Mouse (Mus musculus): ENCODE data around the gene Rab5if.
"Not testable (repeated sequence)": the region's sequence is repeated elsewhere in the genome, so short reads cannot be mapped to it uniquely, and the experiment has no call there.

Gene Rab5if

DNA sequence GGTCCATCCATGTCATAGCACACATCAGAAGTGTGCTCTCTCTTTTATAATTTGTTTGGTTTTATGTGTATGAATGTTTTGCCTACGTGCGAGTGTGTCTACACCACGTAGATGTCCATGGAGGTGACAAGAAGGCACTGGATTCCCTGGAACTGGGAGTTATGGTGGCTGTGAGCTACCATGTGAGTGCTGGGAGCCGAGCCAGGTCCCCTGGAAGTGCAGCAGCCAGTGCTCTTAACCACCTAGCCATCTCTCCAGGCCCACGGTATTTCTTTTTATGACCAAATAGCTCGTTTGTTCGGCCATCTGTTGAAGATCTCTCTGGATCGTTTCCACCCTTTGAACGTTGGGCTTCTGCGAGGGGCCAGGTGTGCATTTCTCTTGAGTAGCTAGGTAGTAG lies 19.6 kb upstream of the Rab5if start:
- DNase-seq (ENCODE audit: low read depth, low spot score), result no peak
- H3K36me3 ChIP-seq (ENCODE audit: control insufficient read depth, insufficient read depth, low read length, poor library complexity, severe bottlenecking), result peaks cover 5% of the 10 kb centered on the region; the same call in 1 of the 2 replicates
- H3K27me3 ChIP-seq (ENCODE audit: control insufficient read depth, insufficient read depth, low read length, poor library complexity, severe bottlenecking), result no peaks in the 10 kb centered on the region

DNA sequence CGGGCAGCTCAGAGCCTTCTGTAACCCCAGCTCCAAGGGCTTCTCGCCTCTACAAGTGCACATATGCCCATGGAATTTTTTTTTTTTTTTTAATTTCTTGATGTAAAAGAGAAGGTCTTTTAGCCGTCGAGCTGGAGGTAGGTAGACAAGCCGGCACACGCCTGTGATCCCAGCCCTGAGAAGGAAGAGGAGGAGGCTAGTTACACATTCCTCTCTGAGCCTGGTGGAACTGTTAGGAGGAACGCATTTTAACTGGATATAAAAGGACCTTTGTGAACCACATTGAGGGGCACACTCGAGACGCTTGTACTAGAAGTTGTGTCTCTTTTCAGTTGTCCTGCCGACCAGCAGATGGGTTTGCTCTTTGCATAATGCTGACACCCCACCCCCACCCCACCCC lies 18.2 kb upstream of the Rab5if start:
- Histone ChIP-seq H3K27me3 (ENCODE audit: control insufficient read depth, insufficient read depth, low read length, poor library complexity, severe bottlenecking) (no peaks in the 10 kb centered on the region), H3K36me3 (ENCODE audit: control insufficient read depth, insufficient read depth, low read length, poor library complexity, severe bottlenecking) (peaks cover 5% of the 10 kb centered on the region; the same call in 1 of the 2 replicates)
- no peak for DNase-seq (ENCODE audit: low read depth, low spot score)

DNA sequence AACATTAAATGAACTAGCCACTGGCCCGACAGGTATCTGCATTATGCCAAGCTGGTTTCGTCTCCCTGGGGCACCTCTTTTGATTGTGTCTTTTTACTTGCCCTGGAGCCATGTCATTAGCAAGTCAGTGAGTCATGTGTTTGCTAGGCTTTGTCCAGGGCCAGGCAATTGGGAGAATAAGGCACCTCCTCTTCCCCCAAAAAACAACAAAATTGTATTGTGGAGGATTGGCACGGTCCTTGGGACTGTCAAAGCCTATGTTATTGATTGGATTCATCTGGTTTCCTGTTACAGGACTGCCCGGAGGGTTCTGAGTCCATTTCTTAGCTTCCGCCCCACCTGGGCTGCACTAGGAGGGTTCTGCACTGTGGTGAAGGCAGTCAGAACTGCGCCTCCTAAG lies 15.3 kb upstream of the Rab5if start:
- peaks cover 6% of the 10 kb centered on the region for H3K36me3 ChIP-seq (ENCODE audit: control insufficient read depth, insufficient read depth, low read length, poor library complexity, severe bottlenecking)
- H3K27me3 ChIP-seq (ENCODE audit: control insufficient read depth, insufficient read depth, low read length, poor library complexity, severe bottlenecking), result no peaks in the 10 kb centered on the region
- DNase-seq (ENCODE audit: low read depth, low spot score), result no peak

DNA sequence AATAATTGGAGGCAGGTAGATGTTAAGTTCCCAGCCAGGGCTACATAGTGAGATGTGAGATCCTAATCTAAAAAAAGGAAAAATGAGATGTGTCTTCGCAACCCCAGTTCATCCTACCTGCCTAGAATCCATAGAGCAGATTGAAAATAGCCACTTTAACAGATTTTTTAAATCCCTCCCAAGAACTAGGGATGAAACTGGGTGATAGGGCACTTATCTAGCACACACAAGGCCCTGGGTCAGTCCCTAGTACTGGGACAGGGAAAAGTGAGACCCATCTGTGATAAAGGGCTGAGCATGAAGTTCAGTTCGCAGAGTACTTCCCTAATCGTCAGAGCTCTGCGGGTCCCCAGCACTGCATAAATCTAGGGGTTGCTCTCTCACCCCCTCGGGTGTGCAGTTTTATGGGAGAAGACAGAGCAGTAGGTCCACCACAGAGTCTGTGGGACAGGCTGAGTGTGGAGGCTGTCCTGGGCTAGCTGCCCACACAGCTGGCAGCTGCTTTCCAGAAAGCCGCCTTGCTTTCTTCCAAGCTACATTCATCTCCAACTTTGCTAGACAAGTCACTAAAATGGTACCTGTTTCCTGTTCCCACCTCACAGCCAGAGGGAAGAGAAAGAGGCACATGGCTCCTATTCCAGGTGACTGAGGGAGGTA lies 14.3 kb upstream of the Rab5if start:
- Histone ChIP-seq H3K36me3 (ENCODE audit: control insufficient read depth, insufficient read depth, low read length, poor library complexity, severe bottlenecking) (peaks cover 6% of the 10 kb centered on the region), H3K27me3 (ENCODE audit: control insufficient read depth, insufficient read depth, low read length, poor library complexity, severe bottlenecking) (no peaks in the 10 kb centered on the region)
- DNase-seq (ENCODE audit: low read depth, low spot score), result no peak

DNA sequence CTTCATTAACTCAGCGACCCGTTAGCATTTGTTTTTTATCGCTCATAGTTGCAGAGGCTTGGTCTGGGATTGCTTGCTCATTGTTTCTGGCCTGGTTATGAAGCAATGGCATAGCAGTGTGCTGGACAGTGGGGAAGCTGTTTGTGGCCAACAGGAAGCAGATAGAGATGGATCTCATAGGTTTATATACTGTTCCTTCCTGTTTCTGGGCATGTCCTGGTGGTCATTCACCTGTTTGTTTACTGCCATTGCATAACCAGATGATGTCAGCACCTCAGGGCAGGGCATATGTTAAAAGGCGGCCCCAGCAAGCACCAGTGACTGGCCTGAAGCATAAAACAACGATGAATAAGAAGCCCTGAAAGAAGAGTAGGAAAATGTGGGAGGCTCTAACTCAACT lies 12.4 kb upstream of the Rab5if start:
- Histone ChIP-seq H3K36me3 (ENCODE audit: control insufficient read depth, insufficient read depth, low read length, poor library complexity, severe bottlenecking) (peaks cover 4% of the 10 kb centered on the region), H3K27me3 (ENCODE audit: control insufficient read depth, insufficient read depth, low read length, poor library complexity, severe bottlenecking) (no peaks in the 10 kb centered on the region)
- DNase-seq (ENCODE audit: low read depth, low spot score), result no peak

DNA sequence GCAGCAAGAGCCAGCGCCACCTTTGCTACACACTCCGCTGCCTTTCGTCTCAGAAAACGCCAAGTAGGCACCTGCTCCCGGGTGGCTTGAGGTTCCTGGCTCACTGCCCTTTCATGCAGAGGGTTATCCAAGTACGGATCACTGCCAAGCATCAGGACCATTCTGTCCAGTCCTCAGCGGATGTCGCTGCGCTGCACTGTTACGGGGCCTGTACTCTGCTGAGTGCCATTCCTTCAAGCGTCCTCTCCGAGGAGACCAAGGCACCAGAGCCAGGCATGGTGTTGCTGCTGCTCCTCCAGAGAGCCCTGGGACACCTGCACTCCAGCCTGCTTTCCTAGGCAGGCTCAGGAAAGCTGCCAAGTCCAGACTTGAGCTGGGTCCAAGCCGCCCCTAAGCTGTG lies 9.3 kb upstream of the Rab5if start:
- not testable (repeated sequence) for DNase-seq (ENCODE audit: low read depth, low spot score); H3K36me3 ChIP-seq (ENCODE audit: control insufficient read depth, insufficient read depth, low read length, poor library complexity, severe bottlenecking); H3K27me3 ChIP-seq (ENCODE audit: control insufficient read depth, insufficient read depth, low read length, poor library complexity, severe bottlenecking)

DNA sequence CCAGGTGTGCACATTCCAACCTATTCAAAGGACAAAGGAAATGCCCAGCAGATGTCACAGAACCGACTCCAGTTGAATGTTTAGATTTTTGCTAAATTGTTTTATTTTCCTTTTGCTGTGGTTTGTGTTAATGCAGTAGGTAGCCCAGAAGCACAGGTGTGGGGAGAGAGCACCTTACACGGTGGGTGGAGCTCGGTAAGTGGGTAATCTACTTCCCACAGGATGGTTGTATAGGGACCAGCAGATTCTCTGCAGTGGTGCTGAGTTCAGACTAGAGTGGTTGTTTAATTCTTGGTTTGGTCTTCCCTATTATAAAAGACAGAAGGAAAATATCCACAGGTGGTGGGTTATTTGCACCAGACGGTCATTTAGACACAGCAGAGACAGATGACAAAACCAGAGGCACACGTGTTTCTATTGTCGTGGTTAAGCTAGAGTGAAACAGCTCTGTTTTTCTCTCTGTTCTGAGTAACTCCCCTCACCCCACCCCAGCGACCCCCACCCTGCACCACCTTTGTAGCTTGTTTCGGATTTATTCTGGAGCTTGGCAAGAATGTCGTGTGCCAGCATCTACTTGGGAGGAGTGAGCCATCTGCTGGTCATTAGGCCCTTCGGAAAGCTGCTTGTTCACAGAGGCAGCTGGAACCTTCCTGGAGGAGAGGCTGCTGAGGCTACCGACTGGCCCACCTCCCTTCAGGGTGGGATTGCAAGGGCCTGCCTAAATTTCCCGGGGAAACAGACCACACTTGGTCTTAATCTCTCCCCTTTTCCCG lies 8.7 kb upstream of the Rab5if start:
- H3K27me3 ChIP-seq (ENCODE audit: control insufficient read depth, insufficient read depth, low read length, poor library complexity, severe bottlenecking); DNase-seq (ENCODE audit: low read depth, low spot score); H3K36me3 ChIP-seq (ENCODE audit: control insufficient read depth, insufficient read depth, low read length, poor library complexity, severe bottlenecking): not testable (repeated sequence)

DNA sequence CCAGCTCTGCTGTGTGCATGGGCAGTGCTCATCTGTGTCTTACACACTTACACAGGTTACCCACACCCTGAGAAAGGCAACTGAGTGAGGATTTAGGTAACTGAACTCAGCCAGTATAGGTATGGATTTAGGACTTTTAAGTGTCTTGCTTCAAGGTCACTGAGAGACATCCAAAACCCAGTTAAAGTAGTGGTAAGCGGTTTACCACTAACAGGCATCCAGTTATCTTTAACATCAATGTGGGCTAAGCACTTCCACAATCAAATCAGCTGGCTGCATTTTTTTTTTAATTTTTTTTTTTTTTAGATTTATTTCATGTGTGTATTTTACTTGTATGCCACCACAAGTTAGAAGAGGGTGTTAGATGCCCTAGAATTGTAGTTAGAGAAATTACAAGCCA lies 6.6 kb upstream of the Rab5if start:
- peaks cover 2% of the 10 kb centered on the region; the same call in 1 of the 2 replicates for H3K36me3 ChIP-seq (ENCODE audit: control insufficient read depth, insufficient read depth, low read length, poor library complexity, severe bottlenecking)
- DNase-seq (ENCODE audit: low read depth, low spot score), result no peak
- H3K27me3 ChIP-seq (ENCODE audit: control insufficient read depth, insufficient read depth, low read length, poor library complexity, severe bottlenecking), result no peaks in the 10 kb centered on the region

DNA sequence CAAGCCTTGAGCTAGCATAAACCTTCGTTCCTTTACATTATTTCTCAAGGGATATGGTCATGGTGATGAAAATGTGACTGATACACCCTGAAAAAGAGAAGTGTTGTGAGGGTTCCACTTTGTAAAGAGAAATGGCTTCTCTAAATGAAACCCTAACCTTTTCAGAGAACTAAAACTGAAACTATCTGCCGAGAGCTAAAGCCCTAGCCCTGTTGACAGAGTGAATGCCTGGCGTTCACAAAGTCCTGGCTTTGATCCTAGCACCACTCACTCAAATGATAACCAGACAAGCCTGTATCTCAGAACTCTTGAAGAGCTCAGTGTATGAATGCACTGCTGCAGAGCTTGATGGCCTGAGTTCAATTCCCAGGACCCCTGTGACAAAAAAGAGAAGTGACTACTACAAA lies 5.5 kb upstream of the Rab5if start:
- DNase-seq (ENCODE audit: low read depth, low spot score), result peak; percentile 60
- no peaks in the 10 kb centered on the region for H3K27me3 ChIP-seq (ENCODE audit: control insufficient read depth, insufficient read depth, low read length, poor library complexity, severe bottlenecking)
- no peaks in the 10 kb centered on the region for H3K36me3 ChIP-seq (ENCODE audit: control insufficient read depth, insufficient read depth, low read length, poor library complexity, severe bottlenecking)

DNA sequence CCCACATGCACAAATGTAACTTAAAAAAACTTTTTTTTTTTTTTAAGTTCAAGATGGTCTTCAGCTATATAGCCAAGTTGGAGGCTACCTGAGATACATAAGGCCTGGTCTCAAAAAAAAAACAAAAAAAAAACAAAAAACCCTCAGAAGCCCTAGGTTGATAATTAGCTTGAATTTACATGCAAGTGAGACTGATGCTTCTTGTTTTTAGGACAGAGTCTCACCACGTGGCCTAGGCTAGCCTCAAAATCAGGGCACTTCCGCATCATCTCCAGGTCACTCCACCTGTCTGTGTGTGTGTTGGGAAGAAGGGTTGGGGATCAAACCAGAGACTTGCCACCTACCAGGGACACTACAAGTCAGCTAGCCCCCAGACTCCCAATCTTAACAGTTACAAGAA lies 5.1 kb upstream of the Rab5if start, which contains the start of gene 4930518I15Rik:
TSS of gene 4930518I15Rik (minus strand) at position 112 of the 400 bp plus-strand sequence.
- peak; percentile 15 for DNase-seq (ENCODE audit: low read depth, low spot score)
- no peaks in the 10 kb centered on the region for H3K27me3 ChIP-seq (ENCODE audit: control insufficient read depth, insufficient read depth, low read length, poor library complexity, severe bottlenecking)

DNA sequence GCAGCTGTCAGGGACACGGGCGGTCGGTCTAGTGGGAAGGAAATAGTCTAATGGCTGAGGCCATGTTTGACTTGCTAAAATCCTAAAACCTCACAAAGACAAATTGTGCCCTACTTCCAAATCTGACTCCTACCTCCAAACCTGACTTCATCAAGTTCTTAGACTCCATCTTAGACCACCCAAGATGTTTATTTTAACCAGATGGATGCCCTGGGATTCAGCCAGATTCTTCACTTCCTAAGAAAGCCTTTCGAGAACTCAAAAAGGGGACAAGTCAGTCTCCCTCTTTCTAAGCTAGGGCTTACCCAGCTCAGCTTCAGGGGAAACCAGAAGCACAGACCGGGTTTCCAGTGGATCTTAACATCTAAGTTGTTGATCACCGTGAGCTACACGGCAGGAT lies 4.3 kb upstream of the Rab5if start:
- Histone ChIP-seq H3K36me3 (ENCODE audit: control insufficient read depth, insufficient read depth, low read length, poor library complexity, severe bottlenecking) (no peaks in the 10 kb centered on the region), H3K27me3 (ENCODE audit: control insufficient read depth, insufficient read depth, low read length, poor library complexity, severe bottlenecking) (no peaks in the 10 kb centered on the region)
- DNase-seq (ENCODE audit: low read depth, low spot score), result no peak

More for the DNA sequence above, 5.1 kb upstream of the Rab5if start, which contains the start of gene 4930518I15Rik:
- no peaks in the 10 kb centered on the region for H3K36me3 ChIP-seq (ENCODE audit: control insufficient read depth, insufficient read depth, low read length, poor library complexity, severe bottlenecking)

DNA sequence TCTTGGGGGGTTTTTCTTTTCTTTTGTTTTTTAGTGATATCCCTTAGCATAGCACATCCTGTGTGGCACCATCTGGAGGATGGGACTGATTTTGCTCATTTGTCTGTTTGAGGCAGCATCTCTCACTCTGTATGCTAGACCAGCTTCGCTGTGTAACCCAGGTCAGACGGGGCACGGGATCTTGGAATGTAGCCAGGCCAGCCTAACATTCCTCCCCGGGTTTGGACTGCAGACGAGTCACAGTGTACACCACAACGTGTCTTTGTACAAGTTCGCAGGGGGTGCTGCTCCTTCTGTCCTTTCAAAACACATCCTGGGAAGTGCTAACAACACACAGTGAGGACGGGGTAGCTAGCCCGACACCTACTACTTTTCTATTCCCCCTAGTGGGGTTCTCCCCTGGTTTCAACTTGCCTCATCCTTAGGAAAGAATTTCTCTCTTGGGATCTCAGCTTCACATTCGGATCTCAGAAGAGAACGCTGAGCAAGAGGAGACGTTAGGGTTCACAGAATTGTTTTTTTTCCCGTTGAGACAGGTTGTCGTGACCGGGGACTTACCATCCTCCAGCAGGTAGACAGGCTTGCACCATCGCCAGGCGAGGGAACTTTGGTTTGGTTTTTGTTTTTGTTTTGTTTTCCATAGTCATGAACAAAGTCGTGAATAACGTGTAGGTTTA lies 749 bp upstream of the Rab5if start:
- DNase-seq (ENCODE audit: low read depth, low spot score), result peak; percentile 44
- peaks cover 1% of the 10 kb centered on the region; the same call in 1 of the 2 replicates for H3K36me3 ChIP-seq (ENCODE audit: control insufficient read depth, insufficient read depth, low read length, poor library complexity, severe bottlenecking)
- H3K27me3 ChIP-seq (ENCODE audit: control insufficient read depth, insufficient read depth, low read length, poor library complexity, severe bottlenecking), result no peaks in the 10 kb centered on the region

DNA sequence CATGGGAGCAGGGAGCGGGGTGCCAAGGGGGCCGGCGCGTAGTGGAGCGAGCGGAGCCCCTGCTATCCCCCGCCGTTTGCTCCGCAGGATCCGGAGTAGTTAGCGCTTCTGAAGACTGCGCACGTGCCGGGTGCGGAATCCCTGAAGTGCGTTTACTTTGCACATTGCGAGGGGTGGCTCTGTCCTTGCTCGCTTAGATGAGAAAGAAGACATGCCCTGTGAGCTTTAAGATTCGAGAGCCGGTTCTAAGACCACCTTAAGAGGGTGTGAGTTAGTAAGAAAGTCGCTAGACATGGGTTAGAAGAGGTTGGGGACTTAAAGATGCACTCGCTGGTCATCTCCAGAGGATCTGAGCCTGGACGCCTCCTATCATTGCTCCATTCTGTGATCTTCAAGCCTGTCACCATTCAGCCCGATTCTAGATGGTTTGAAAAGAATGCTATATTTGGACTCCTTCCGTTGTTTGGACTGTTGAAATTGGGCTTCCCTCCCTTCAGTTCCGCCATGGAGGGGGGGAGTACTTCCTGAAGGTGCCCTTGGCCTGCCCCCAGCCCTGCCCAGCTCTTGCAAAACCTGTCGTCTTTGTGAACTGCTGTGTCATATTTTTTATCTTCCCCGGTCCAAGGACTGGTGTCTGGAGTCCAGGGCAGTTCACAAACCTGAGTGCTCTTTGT lies 696 bp downstream of the Rab5if start:
- DNase-seq (ENCODE audit: low read depth, low spot score), result peak; percentile 54
- Histone ChIP-seq H3K36me3 (ENCODE audit: control insufficient read depth, insufficient read depth, low read length, poor library complexity, severe bottlenecking) (peaks cover 6% of the 10 kb centered on the region), H3K27me3 (ENCODE audit: control insufficient read depth, insufficient read depth, low read length, poor library complexity, severe bottlenecking) (no peaks in the 10 kb centered on the region)

DNA sequence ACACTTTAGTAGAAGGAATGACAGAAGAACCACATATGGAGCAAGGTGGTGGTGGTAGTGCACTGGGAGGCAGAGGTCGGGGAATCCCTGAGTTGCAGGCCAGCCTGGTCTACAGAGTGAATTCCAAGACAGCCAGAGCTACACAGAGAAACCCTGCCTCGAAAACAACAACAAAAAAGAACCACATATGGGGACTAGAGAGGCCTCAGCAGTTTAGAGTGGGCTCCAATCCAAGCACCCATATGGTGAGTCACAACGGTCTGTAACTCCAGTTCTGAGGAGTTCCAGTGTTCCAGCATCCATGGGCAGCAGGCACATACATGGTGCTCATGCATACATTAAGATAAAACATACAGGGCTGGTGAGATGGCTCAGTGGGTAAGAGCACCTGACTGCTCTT lies 1.6 kb downstream of the Rab5if start:
- DNase-seq (ENCODE audit: low read depth, low spot score), result no peak
- H3K36me3 ChIP-seq (ENCODE audit: control insufficient read depth, insufficient read depth, low read length, poor library complexity, severe bottlenecking), result peaks cover 7% of the 10 kb centered on the region
- no peaks in the 10 kb centered on the region for H3K27me3 ChIP-seq (ENCODE audit: control insufficient read depth, insufficient read depth, low read length, poor library complexity, severe bottlenecking)
